10 mouse cellular contexts compared by ENCODE assay signal in genomic region chr15:98517380-98518355, GRCm38 (mm10). TPM values are rescaled to one million over a fixed set of nuclear protein-coding genes. Genes with fewer than 3 reads are reported as not detected.
A peak's percentile ranks its signal among the peaks of the same experiment; 100 is the strongest.
DNase-seq lines count a peak whose midpoint lies in the region; ATAC-seq and TF ChIP-seq lines count a peak whose summit lies in the region.
"Had no signal": no experiment of that assay in that cellular context is flagged by ENCODE, and none has a peak within 500 bp of the region (broad histone marks: within the 10 kb centered on the region; RNA-seq: fewer than 3 reads in every experiment).

No protein-coding gene starts in this region.

- H3K27ac ChIP-seq in midbrain, embryonic 13.5 days, result no peak overlapping the region
- no peak overlapping the region for H3K27ac ChIP-seq in stomach, postnatal 0 days (replicated peaks)

- H3K9ac ChIP-seq in midbrain, embryonic 13.5 days (replicated peaks), result no peak overlapping the region
- no peak overlapping the region for H3K9ac ChIP-seq in stomach, postnatal 0 days (ENCODE audit: low read length)

- peaks cover 54% of the 10 kb centered on the region for H3K36me3 ChIP-seq in midbrain, embryonic 13.5 days
- peaks cover 16% of the 10 kb centered on the region for H3K36me3 ChIP-seq in stomach, postnatal 0 days (ENCODE audit: control insufficient read depth, insufficient read depth, low read length)

- H3K9me3 ChIP-seq in midbrain, embryonic 13.5 days, result no peaks in the 10 kb centered on the region
- H3K9me3 ChIP-seq in stomach, postnatal 0 days (ENCODE audit: control insufficient read depth, low read length), result no peaks in the 10 kb centered on the region

- H3K4me1 ChIP-seq in midbrain, embryonic 13.5 days (replicated peaks), result 0 out of 2 replicates have a peak, but pooled peaks cover 3% of the 10 kb centered on the region
- no peaks in the 10 kb centered on the region for H3K4me1 ChIP-seq in stomach, postnatal 0 days (replicated peaks; ENCODE audit: control insufficient read depth, insufficient read depth)

- H3K4me3 ChIP-seq in midbrain, embryonic 13.5 days (replicated peaks), result no peak overlapping the region
- no peak overlapping the region for H3K4me3 ChIP-seq in stomach, postnatal 0 days (ENCODE audit: low read depth, low read length)
- H3K4me3 ChIP-seq: erythroblast, embryonic 14.5 days; megakaryocyte, embryonic 14.5 days had no signal

- peak; percentile 52 for ATAC-seq in common myeloid progenitor, adult 5-6 weeks (replicated peaks; ENCODE audit: low read depth, poor library complexity, severe bottlenecking)
- ATAC-seq in midbrain, embryonic 13.5 days, result 0 out of 2 replicates have a peak, but pooled peaks have one; percentile 24
- no peak for ATAC-seq in stomach, postnatal 0 days (ENCODE audit: low FRiP score, low TSS enrichment)

- no peak overlapping the region for H3K4me2 ChIP-seq in midbrain, embryonic 13.5 days (replicated peaks)
- H3K4me2 ChIP-seq in stomach, postnatal 0 days (replicated peaks; ENCODE audit: low read depth), result no peak overlapping the region

- peak; percentile 96 for TF ChIP-seq CTCF in stomach, postnatal 0 days (IDR thresholded peaks at IDR 0.05; ENCODE audit: low read depth)

- intact Hi-C loops in heart, postnatal 25 days (cut with DNase I), result no loop called here
- intact Hi-C loops in left cerebral cortex, postnatal 14 days (cut with DNase I), result no loop called here

- 72% methylated on average over 16 of the region's 16 CpGs for WGBS in midbrain, embryonic 13.5 days
- 69% methylated on average over 16 of the region's 16 CpGs for WGBS in stomach, postnatal 0 days

- TF ChIP-seq EP300 in stomach, postnatal 0 days (optimal IDR thresholded peaks at IDR 0.05), result no peak

- H3K27me3 ChIP-seq in midbrain, embryonic 13.5 days, result no peaks in the 10 kb centered on the region
- H3K27me3 ChIP-seq in stomach, postnatal 0 days (ENCODE audit: control insufficient read depth, insufficient read depth, low read length), result no peaks in the 10 kb centered on the region

- peak; percentile 58 for DNase-seq in ovary, postnatal 14 days (ENCODE audit: low spot score)
- no peak for DNase-seq in ovary, postnatal 10 days (ENCODE audit: low spot score)
- DNase-seq in T-cell, adult 2 months (ENCODE audit: low spot score), result peak; percentile 58
- peak; percentile 25 for DNase-seq in heart, postnatal 25 days (ENCODE audit: low spot score)
- DNase-seq in left cerebral cortex, postnatal 14 days (ENCODE audit: low spot score in 2 of 2), result peak; percentile 56 to 64
- DNase-seq in stomach, postnatal 0 days (ENCODE audit: low spot score), result peak; percentile 64

RNA-seq across cellular contexts. Expression of gene Kansl2, which starts 16.4 kb away (rescaled TPM):
- 57.1 and 63.0 TPM in 2 replicates for total RNA-seq in common myeloid progenitor, adult 5-6 weeks (2017)
- 10 to 100 TPM; 74.0 to 75.6 TPM for total RNA-seq in heart, postnatal 25 days (2021)
- total RNA-seq in left cerebral cortex, postnatal 14 days (2021), result 10 to 100 TPM; 59.5 to 61.0 TPM
- 149 and 152 TPM in 2 replicates for polyA plus RNA-seq in midbrain, embryonic 13.5 days (2015; fragmentation: Nextera tagmentation; extraction: Ambion mirVana)
- 44.3 and 44.9 TPM in 2 replicates for polyA plus RNA-seq in stomach, postnatal 0 days (2015; fragmentation: Nextera tagmentation; extraction: Ambion mirVana)

RNA-seq across cellular contexts. Expression of gene Olfr279, which starts 25.5 kb away (rescaled TPM):
- not detected in 2 replicates for total RNA-seq in common myeloid progenitor, adult 5-6 weeks (2017)
- not detected for total RNA-seq in heart, postnatal 25 days (2021)
- total RNA-seq in left cerebral cortex, postnatal 14 days (2021), result under 1 TPM in 1 of 2 experiments, not detected in 1; 0.11 TPM
- polyA plus RNA-seq in midbrain, embryonic 13.5 days (2015; fragmentation: Nextera tagmentation; extraction: Ambion mirVana), result not detected in 2 replicates
- not detected in 2 replicates for polyA plus RNA-seq in stomach, postnatal 0 days (2015; fragmentation: Nextera tagmentation; extraction: Ambion mirVana)
- polyA plus RNA-seq: erythroblast, embryonic 14.5 days had no signal

RNA-seq across cellular contexts. Expression of gene Lalba, which starts 35.1 kb away (rescaled TPM):
- not detected in 2 replicates for total RNA-seq in common myeloid progenitor, adult 5-6 weeks (2017)
- not detected for total RNA-seq in heart, postnatal 25 days (2021)
- total RNA-seq in left cerebral cortex, postnatal 14 days (2021), result not detected
- not detected in 2 replicates for polyA plus RNA-seq in midbrain, embryonic 13.5 days (2015; fragmentation: Nextera tagmentation; extraction: Ambion mirVana)
- polyA plus RNA-seq in stomach, postnatal 0 days (2015; fragmentation: Nextera tagmentation; extraction: Ambion mirVana), result 0.42 and 0.70 TPM in 2 replicates
- polyA plus RNA-seq: erythroblast, embryonic 14.5 days had no signal

RNA-seq across cellular contexts. Expression of gene OR5BS1P, which starts 48.0 kb away (rescaled TPM):
- not detected in 2 replicates for total RNA-seq in common myeloid progenitor, adult 5-6 weeks (2017)
- total RNA-seq in heart, postnatal 25 days (2021), result not detected
- not detected for total RNA-seq in left cerebral cortex, postnatal 14 days (2021)
- not detected in 2 replicates for polyA plus RNA-seq in midbrain, embryonic 13.5 days (2015; fragmentation: Nextera tagmentation; extraction: Ambion mirVana)
- not detected in 2 replicates for polyA plus RNA-seq in stomach, postnatal 0 days (2015; fragmentation: Nextera tagmentation; extraction: Ambion mirVana)
- polyA plus RNA-seq: erythroblast, embryonic 14.5 days had no signal

RNA-seq across cellular contexts. Expression of gene Ccnt1, which starts 53.1 kb away (rescaled TPM):
- 52.6 and 74.4 TPM in 2 replicates for total RNA-seq in common myeloid progenitor, adult 5-6 weeks (2017)
- total RNA-seq in heart, postnatal 25 days (2021), result 10 to 100 TPM; 31.0 to 31.9 TPM
- total RNA-seq in left cerebral cortex, postnatal 14 days (2021), result 10 to 100 TPM; 40.5 to 45.3 TPM
- 72.7 and 75.1 TPM in 2 replicates for polyA plus RNA-seq in midbrain, embryonic 13.5 days (2015; fragmentation: Nextera tagmentation; extraction: Ambion mirVana)
- polyA plus RNA-seq in stomach, postnatal 0 days (2015; fragmentation: Nextera tagmentation; extraction: Ambion mirVana), result 20.8 and 23.9 TPM in 2 replicates
